Comparison of ENCODE assay signal across 29 mouse cellular contexts in genomic region chr12:81832039-81832738, GRCm38 (mm10). TPM values are rescaled to one million over a fixed set of nuclear protein-coding genes. Genes with fewer than 3 reads are reported as not detected.
A peak's percentile ranks its signal among the peaks of the same experiment; 100 is the strongest.
DNase-seq lines count a peak whose midpoint lies in the region; ATAC-seq and TF ChIP-seq lines count a peak whose summit lies in the region.
"Had no signal": no experiment of that assay in that cellular context is flagged by ENCODE, and none has a peak within 500 bp of the region (broad histone marks: within the 10 kb centered on the region; RNA-seq: fewer than 3 reads in every experiment).

No protein-coding gene starts in this region.

- H3K36me3 ChIP-seq in embryonic facial prominence, embryonic 11.5 days (replicated peaks; ENCODE audit: control insufficient read depth, insufficient read depth, low read depth, low read length) = no peaks in the 10 kb centered on the region
- H3K36me3 ChIP-seq in embryonic facial prominence, embryonic 10.5 days (replicated peaks) = no peaks in the 10 kb centered on the region
- no peaks in the 10 kb centered on the region for H3K36me3 ChIP-seq in C2C12 (ENCODE audit: control insufficient read depth, insufficient read depth)
- H3K36me3 ChIP-seq in embryonic facial prominence, embryonic 14.5 days (ENCODE audit: control insufficient read depth, insufficient read depth, low read length) = no peaks in the 10 kb centered on the region
- no peaks in the 10 kb centered on the region for H3K36me3 ChIP-seq in limb, embryonic 13.5 days
- H3K36me3 ChIP-seq: forebrain, embryonic 12.5 days; forebrain, embryonic 15.5 days; heart, embryonic 10.5 days; heart, embryonic 13.5 days had no signal

- peak; percentile 41 for DNase-seq in embryonic facial prominence, embryonic 11.5 days (ENCODE audit: low spot score)
- no peak for DNase-seq in embryonic facial prominence, embryonic 10.5 days (ENCODE audit: low spot score)
- DNase-seq in embryonic facial prominence, embryonic 14.5 days (ENCODE audit: low spot score) = peak; percentile 87
- no peak for DNase-seq in layer of hippocampus, adult 9-11 months
- DNase-seq in frontal cortex, adult 2 months (ENCODE audit: extremely low spot score in 1 of 2, low spot score in 1 of 2) = no peak
- no peak for DNase-seq in adrenal gland, adult 18-20 months (ENCODE audit: low spot score in 2 of 2)
- DNase-seq: adrenal gland, adult 8-10 months; adrenal gland, postnatal 25 days; B cell, adult 2 months; cerebellum, adult 11-12 months; cerebellum, adult 8-10 months; cerebellum, postnatal 25 days; gastrocnemius, postnatal 10 days; gastrocnemius, postnatal 36 days; heart, adult 2 months; heart, postnatal 4 days had no signal

- H3K4me2 ChIP-seq in embryonic facial prominence, embryonic 11.5 days (ENCODE audit: low read depth, low read length) = no peak overlapping the region
- no peak overlapping the region for H3K4me2 ChIP-seq in embryonic facial prominence, embryonic 14.5 days (ENCODE audit: low read depth, low read length)
- H3K4me2 ChIP-seq in limb, embryonic 13.5 days (replicated peaks) = no peak overlapping the region
- H3K4me2 ChIP-seq: forebrain, embryonic 12.5 days; forebrain, embryonic 15.5 days; heart, embryonic 13.5 days; hindbrain, embryonic 14.5 days had no signal

- H3K79me3 ChIP-seq in C2C12 (ENCODE audit: low read depth) = no peaks in the 10 kb centered on the region

- no peaks in the 10 kb centered on the region for H3K9me3 ChIP-seq in embryonic facial prominence, embryonic 11.5 days (replicated peaks; ENCODE audit: control insufficient read depth, low read length)
- no peaks in the 10 kb centered on the region for H3K9me3 ChIP-seq in embryonic facial prominence, embryonic 10.5 days
- H3K9me3 ChIP-seq in embryonic facial prominence, embryonic 14.5 days (ENCODE audit: control insufficient read depth, low read length) = no peaks in the 10 kb centered on the region
- no peaks in the 10 kb centered on the region for H3K9me3 ChIP-seq in limb, embryonic 13.5 days
- H3K9me3 ChIP-seq: forebrain, embryonic 12.5 days; forebrain, embryonic 15.5 days; heart, embryonic 10.5 days; heart, embryonic 13.5 days had no signal

- TF ChIP-seq CTCF in C2C12 (IDR thresholded peaks at IDR 0.05; ENCODE audit: control insufficient read depth, insufficient read depth, insufficient read length) = no peak

- 52% methylated on average over 5 of the region's 5 CpGs for WGBS in embryonic facial prominence, embryonic 11.5 days
- 65% methylated on average over 5 of the region's 5 CpGs for WGBS in embryonic facial prominence, embryonic 10.5 days
- 45% methylated on average over 5 of the region's 5 CpGs for WGBS in embryonic facial prominence, embryonic 14.5 days
- 62% methylated on average over 5 of the region's 5 CpGs for WGBS in limb, embryonic 13.5 days

- no peak overlapping the region for H3K4me3 ChIP-seq in embryonic facial prominence, embryonic 11.5 days (ENCODE audit: low read depth, low read length)
- no peak overlapping the region for H3K4me3 ChIP-seq in embryonic facial prominence, embryonic 10.5 days
- no peak overlapping the region for H3K4me3 ChIP-seq in C2C12 (ENCODE audit: insufficient read depth, poor library complexity, severe bottlenecking)
- H3K4me3 ChIP-seq in embryonic facial prominence, embryonic 14.5 days (ENCODE audit: low read depth, low read length) = no peak overlapping the region
- no peak overlapping the region for H3K4me3 ChIP-seq in limb, embryonic 13.5 days
- H3K4me3 ChIP-seq: erythroblast, embryonic 14.5 days; forebrain, embryonic 12.5 days; forebrain, embryonic 15.5 days; heart, adult 2 months; heart, embryonic 10.5 days; heart, embryonic 13.5 days had no signal

- no peak for ATAC-seq in embryonic facial prominence, embryonic 11.5 days (replicated peaks; ENCODE audit: insufficient number of reproducible peaks, low FRiP score, low TSS enrichment, low read depth)
- ATAC-seq in embryonic facial prominence, embryonic 14.5 days (ENCODE audit: low read depth) = peak; percentile 89
- peak; percentile 85 for ATAC-seq in limb, embryonic 13.5 days (ENCODE audit: low FRiP score, low read depth)
- ATAC-seq: CD4-positive, CD25-positive, alpha-beta regulatory T cell, adult 4 months; forebrain, embryonic 15.5 days; hindbrain, postnatal 0 days; inflammation-experienced regulatory T-cells, adult 6 months; intestine, embryonic 16.5 days had no signal

- no peak overlapping the region for H3K27ac ChIP-seq in embryonic facial prominence, embryonic 11.5 days (replicated peaks; ENCODE audit: low read depth, low read length)
- no peak overlapping the region for H3K27ac ChIP-seq in embryonic facial prominence, embryonic 10.5 days (replicated peaks)
- H3K27ac ChIP-seq in embryonic facial prominence, embryonic 14.5 days (replicated peaks; ENCODE audit: low read depth, low read length) = no peak overlapping the region; the same call in 1 of the 2 replicates
- H3K27ac ChIP-seq in limb, embryonic 13.5 days = no peak overlapping the region
- H3K27ac ChIP-seq: forebrain, embryonic 12.5 days; forebrain, embryonic 15.5 days; heart, adult 2 months; heart, embryonic 10.5 days; heart, embryonic 13.5 days; hindbrain, embryonic 14.5 days; hindbrain, postnatal 0 days had no signal

- H3K4me1 ChIP-seq in embryonic facial prominence, embryonic 11.5 days (ENCODE audit: control insufficient read depth, insufficient read depth, low read length) = no peaks in the 10 kb centered on the region
- peaks cover 11% of the 10 kb centered on the region for H3K4me1 ChIP-seq in embryonic facial prominence, embryonic 10.5 days
- no peaks in the 10 kb centered on the region for H3K4me1 ChIP-seq in embryonic facial prominence, embryonic 14.5 days (ENCODE audit: control insufficient read depth, insufficient read depth, low read length)
- no peaks in the 10 kb centered on the region for H3K4me1 ChIP-seq in limb, embryonic 13.5 days

- no peak overlapping the region for H3ac ChIP-seq in C2C12 (ENCODE audit: control insufficient read depth, insufficient read length, low read depth)

- no peaks in the 10 kb centered on the region for H3K27me3 ChIP-seq in embryonic facial prominence, embryonic 11.5 days (ENCODE audit: control insufficient read depth, insufficient read depth, low read length)
- H3K27me3 ChIP-seq in embryonic facial prominence, embryonic 10.5 days (replicated peaks; ENCODE audit: low read depth, poor library complexity, severe bottlenecking) = no peaks in the 10 kb centered on the region
- H3K27me3 ChIP-seq in C2C12 (ENCODE audit: control insufficient read depth, insufficient read depth, insufficient read length) = no peaks in the 10 kb centered on the region
- no peaks in the 10 kb centered on the region for H3K27me3 ChIP-seq in embryonic facial prominence, embryonic 14.5 days (replicated peaks; ENCODE audit: control insufficient read depth, insufficient read depth, low read length)
- H3K27me3 ChIP-seq in limb, embryonic 13.5 days = no peaks in the 10 kb centered on the region
- H3K27me3 ChIP-seq: forebrain, embryonic 12.5 days; forebrain, embryonic 15.5 days; heart, embryonic 13.5 days had no signal

- H3K9ac ChIP-seq in embryonic facial prominence, embryonic 11.5 days (replicated peaks; ENCODE audit: low read length) = no peak overlapping the region
- no peak overlapping the region for H3K9ac ChIP-seq in embryonic facial prominence, embryonic 14.5 days (ENCODE audit: low read depth, low read length)
- no peak overlapping the region for H3K9ac ChIP-seq in limb, embryonic 13.5 days
- H3K9ac ChIP-seq: forebrain, embryonic 12.5 days; forebrain, embryonic 15.5 days; heart, embryonic 13.5 days; hindbrain, embryonic 14.5 days had no signal

- no peaks in the 10 kb centered on the region for H3K79me2 ChIP-seq in C2C12 (ENCODE audit: control insufficient read depth, insufficient read depth)

TF ChIP-seq in C2C12, 6 proteins besides CTCF, POLR2A, EP300 and RAD21:
- TF ChIP-seq MYOG (IDR thresholded peaks at IDR 0.05; ENCODE audit: control insufficient read depth, extremely low read depth, insufficient read length) (no peak), FOSL1 (IDR thresholded peaks at IDR 0.05; ENCODE audit: insufficient read depth, low read length, poor library complexity, severe bottlenecking) (no peak), CEBPB (IDR thresholded peaks at IDR 0.05; ENCODE audit: low read depth) (no peak), MAX (IDR thresholded peaks at IDR 0.05) (no peak), MYOD1 (IDR thresholded peaks at IDR 0.05; ENCODE audit: control insufficient read depth, insufficient read length, low read depth) (peak; percentile 90), USF1 (IDR thresholded peaks at IDR 0.05; ENCODE audit: low read depth) (no peak)

RNA-seq across cellular contexts. Expression of gene Pcnx, which starts 27.6 kb away (rescaled TPM):
- polyA plus RNA-seq in embryonic facial prominence, embryonic 11.5 days (2014; fragmentation: Nextera tagmentation; extraction: Ambion mirVana) = 13.3 and 15.6 TPM in 2 replicates
- polyA plus RNA-seq in embryonic facial prominence, embryonic 10.5 days (2016; fragmentation: Nextera tagmentation; extraction: Ambion mirVana) = 8.0 and 12.5 TPM in 2 replicates
- 9.1 TPM for polyA plus RNA-seq in C2C12 (2012; fragmentation: generic; extraction: Trizol)
- polyA plus RNA-seq in embryonic facial prominence, embryonic 14.5 days (2014; fragmentation: Nextera tagmentation; extraction: Ambion mirVana) = 16.7 and 20.0 TPM in 2 replicates
- 12.5 and 13.5 TPM in 2 replicates for polyA plus RNA-seq in limb, embryonic 13.5 days (2015; fragmentation: Nextera tagmentation; extraction: Ambion mirVana)
- 36.9 and 40.1 TPM in 2 replicates for polyA plus RNA-seq in frontal cortex, adult 2 months (2012; rRNA removed)
- total RNA-seq in adrenal gland, adult 18-20 months (2021) = 10 to 100 TPM; 56.9 to 59.2 TPM

RNA-seq across cellular contexts. Expression of gene Map3k9, which starts 51.2 kb away (rescaled TPM):
- 1.3 and 1.4 TPM in 2 replicates for polyA plus RNA-seq in embryonic facial prominence, embryonic 11.5 days (2014; fragmentation: Nextera tagmentation; extraction: Ambion mirVana)
- 0.96 and 1.5 TPM in 2 replicates for polyA plus RNA-seq in embryonic facial prominence, embryonic 10.5 days (2016; fragmentation: Nextera tagmentation; extraction: Ambion mirVana)
- 0.29 TPM for polyA plus RNA-seq in C2C12 (2012; fragmentation: generic; extraction: Trizol)
- 1.1 and 1.5 TPM in 2 replicates for polyA plus RNA-seq in embryonic facial prominence, embryonic 14.5 days (2014; fragmentation: Nextera tagmentation; extraction: Ambion mirVana)
- 0.52 and 0.56 TPM in 2 replicates for polyA plus RNA-seq in limb, embryonic 13.5 days (2015; fragmentation: Nextera tagmentation; extraction: Ambion mirVana)
- polyA plus RNA-seq in frontal cortex, adult 2 months (2012; rRNA removed) = 10.7 and 14.2 TPM in 2 replicates
- total RNA-seq in adrenal gland, adult 18-20 months (2021) = 1 to 10 TPM in 1 of 2 experiments, under 1 TPM in 1; 0.89 to 2.8 TPM
- total RNA-seq: MEL had no signal
- polyA plus RNA-seq: erythroblast, embryonic 14.5 days had no signal

Comparison
In these comparisons a context has a peak if more than half of its experiments do, and no peak if none do; other contexts are left out.
1. DNase-seq: peak in embryonic facial prominence, embryonic 11.5 days (single experiment) and embryonic facial prominence, embryonic 14.5 days (single experiment); none in embryonic facial prominence, embryonic 10.5 days (single experiment), layer of hippocampus, adult 9-11 months (single experiment), frontal cortex, adult 2 months (0 of 2) and adrenal gland, adult 18-20 months (0 of 2).